Mouse (Mus musculus): ENCODE results near the gene Gab1.

- no peak for TF ChIP-seq CTCF (conservative IDR thresholded peaks at IDR 0.05; ENCODE audit: low read length)
- no peak for TF ChIP-seq POU5F1 (IDR thresholded peaks at IDR 0.05; ENCODE audit: borderline replicate concordance, low read length)
- TF ChIP-seq NANOG (IDR thresholded peaks at IDR 0.05; ENCODE audit: borderline replicate concordance, low read length), result no peak
Observed at GRCm38 (mm10) chr8:80752429-80752828, 127.9 kb downstream of the Gab1 start.

All from E14TG2a.4 (cell line).